ENCODE assay signal across 9 mouse cellular contexts in the genomic region with DNA sequence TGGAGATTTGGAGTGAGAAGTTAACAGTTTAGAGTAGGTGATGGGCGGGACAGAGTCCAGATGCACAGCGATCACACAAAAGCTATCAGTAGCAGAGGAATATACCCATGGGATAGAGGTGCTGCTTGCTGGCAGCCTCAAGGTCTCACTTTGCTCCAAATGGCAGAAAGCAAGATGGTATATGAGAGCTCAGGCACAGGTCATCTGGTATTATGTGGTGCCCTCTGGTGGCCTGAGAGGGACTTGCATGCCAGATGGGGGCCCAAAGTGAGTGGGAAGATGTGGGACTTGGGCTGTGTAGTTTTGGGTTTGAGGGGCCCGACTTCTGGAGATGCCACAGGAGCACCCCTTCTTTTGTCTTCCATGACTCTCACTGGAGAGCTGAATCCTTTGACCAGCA.
A peak's percentile ranks its signal among the peaks of the same experiment; 100 is the strongest.
DNase-seq lines count a peak whose midpoint lies in the region; ATAC-seq lines count a peak whose summit lies in the region.
"Had no signal": no experiment of that assay in that cellular context is flagged by ENCODE, and none has a peak within 500 bp of the region (broad histone marks: within the 10 kb centered on the region; RNA-seq: fewer than 3 reads in every experiment).

No protein-coding gene starts in this region.

- WGBS in intestine, embryonic 15.5 days = 61% methylated on average over 3 of the region's 3 CpGs
- 54% methylated on average over 3 of the region's 3 CpGs for WGBS in limb, embryonic 13.5 days

- H3K9me3 ChIP-seq in intestine, embryonic 15.5 days = no peaks in the 10 kb centered on the region
- no peaks in the 10 kb centered on the region for H3K9me3 ChIP-seq in limb, embryonic 13.5 days
- H3K9me3 ChIP-seq: neural tube, embryonic 12.5 days had no signal

- no peak overlapping the region for H3K9ac ChIP-seq in intestine, embryonic 15.5 days
- H3K9ac ChIP-seq in limb, embryonic 13.5 days = no peak overlapping the region
- H3K9ac ChIP-seq: neural tube, embryonic 12.5 days had no signal

- no peaks in the 10 kb centered on the region for H3K27me3 ChIP-seq in intestine, embryonic 15.5 days (replicated peaks)
- H3K27me3 ChIP-seq in limb, embryonic 13.5 days = no peaks in the 10 kb centered on the region
- H3K27me3 ChIP-seq: neural tube, embryonic 12.5 days had no signal

- no peak overlapping the region for H3K4me3 ChIP-seq in intestine, embryonic 15.5 days (replicated peaks)
- no peak overlapping the region for H3K4me3 ChIP-seq in limb, embryonic 13.5 days
- H3K4me3 ChIP-seq: neural tube, embryonic 12.5 days had no signal

- peak; percentile 41; the same call in 1 of the 2 replicates for ATAC-seq in frontal cortex, adult (ENCODE audit: low TSS enrichment)
- ATAC-seq in intestine, embryonic 15.5 days = 0 out of 2 replicates have a peak, but pooled peaks have one; percentile 23
- ATAC-seq in limb, embryonic 13.5 days (ENCODE audit: low FRiP score, low read depth) = peak; percentile 59; the same call in 1 of the 2 replicates

- DNase-seq in urinary bladder, adult 18-20 months (ENCODE audit: low spot score in 2 of 2) = peak; percentile 26 to 51
- DNase-seq in urinary bladder, postnatal 10 days (ENCODE audit: low spot score) = no peak
- peak; percentile 47 for DNase-seq in cerebellum, adult 11-12 months
- peak; percentile 57 for DNase-seq in ovary, postnatal 14 days (ENCODE audit: low spot score)
- DNase-seq in thymus, postnatal 36 days = peak; percentile 68 to 71

- no peaks in the 10 kb centered on the region for H3K4me1 ChIP-seq in intestine, embryonic 15.5 days (replicated peaks)
- no peaks in the 10 kb centered on the region for H3K4me1 ChIP-seq in limb, embryonic 13.5 days
- H3K4me1 ChIP-seq: neural tube, embryonic 12.5 days had no signal

- H3K36me3 ChIP-seq in intestine, embryonic 15.5 days = no peaks in the 10 kb centered on the region
- H3K36me3 ChIP-seq in limb, embryonic 13.5 days = no peaks in the 10 kb centered on the region
- H3K36me3 ChIP-seq: neural tube, embryonic 12.5 days had no signal

- no peak overlapping the region for H3K4me2 ChIP-seq in intestine, embryonic 15.5 days (replicated peaks)
- H3K4me2 ChIP-seq in limb, embryonic 13.5 days (replicated peaks) = no peak overlapping the region
- H3K4me2 ChIP-seq: neural tube, embryonic 12.5 days had no signal

- H3K27ac ChIP-seq in intestine, embryonic 15.5 days = no peak overlapping the region
- H3K27ac ChIP-seq in limb, embryonic 13.5 days = no peak overlapping the region
- H3K27ac ChIP-seq: neural tube, embryonic 12.5 days had no signal
